Mouse (Mus musculus): Measurements from ENCODE around the gene Comtd1. TPM values are rescaled to one million over a fixed set of nuclear protein-coding genes. Genes with fewer than 3 reads are reported as not detected.

The Comtd1 gene
- polyA plus RNA-seq, 1 experiment from 2014 or later, result 38.6 TPM

- 32% methylated on average over 6 of the region's 6 CpGs for WGBS (ENCODE audit: insufficient replicate concordance)
- no peak for ATAC-seq (replicated peaks; ENCODE audit: insufficient number of reproducible peaks, low FRiP score, low TSS enrichment)
- H3K4me1 ChIP-seq (ENCODE audit: control insufficient read depth, insufficient read depth, low read length), result peaks cover 35% of the 10 kb centered on the region
- no peaks in the 10 kb centered on the region for H3K9me3 ChIP-seq (replicated peaks; ENCODE audit: control insufficient read depth, low read length)
- H3K27me3 ChIP-seq (ENCODE audit: control insufficient read depth, insufficient read depth, low read length), result no peaks in the 10 kb centered on the region
- peaks cover 68% of the 10 kb centered on the region for H3K36me3 ChIP-seq (ENCODE audit: control insufficient read depth, insufficient read depth, low read length)
- no peak overlapping the region for H3K4me3 ChIP-seq (ENCODE audit: low read depth, low read length)
- H3K4me2 ChIP-seq, result no peak overlapping the region
- 0 out of 2 replicates have a peak overlapping the region, but pooled peaks have one; percentile 41 for H3K27ac ChIP-seq (ENCODE audit: low read depth, low read length)
- no peak overlapping the region for H3K9ac ChIP-seq (ENCODE audit: low read depth, low read length)
These were observed 5.5 kb downstream of the Comtd1 start for GRCm38 (mm10) chr14:21843263-21843662.

- Histone ChIP-seq H3K27ac (ENCODE audit: low read depth, low read length) (peak overlapping the region; percentile 41; the same call in 1 of the 2 replicates), H3K4me1 (ENCODE audit: control insufficient read depth, insufficient read depth, low read length) (peaks cover 24% of the 10 kb centered on the region), H3K27me3 (ENCODE audit: control insufficient read depth, insufficient read depth, low read length) (no peaks in the 10 kb centered on the region), H3K36me3 (ENCODE audit: control insufficient read depth, insufficient read depth, low read length) (peaks cover 77% of the 10 kb centered on the region), H3K4me2 (no peak overlapping the region), H3K9me3 (replicated peaks; ENCODE audit: control insufficient read depth, low read length) (no peaks in the 10 kb centered on the region), H3K9ac (ENCODE audit: low read depth, low read length) (no peak overlapping the region), H3K4me3 (ENCODE audit: low read depth, low read length) (no peak overlapping the region)
- WGBS (ENCODE audit: insufficient replicate concordance), result 70% methylated on average over 5 of the region's 5 CpGs
- 0 out of 2 replicates have a peak, but pooled peaks have one; percentile 24 for ATAC-seq (replicated peaks; ENCODE audit: insufficient number of reproducible peaks, low FRiP score, low TSS enrichment)
These were observed 6.8 kb downstream of the Comtd1 start for GRCm38 (mm10) chr14:21841819-21842592.

DNA sequence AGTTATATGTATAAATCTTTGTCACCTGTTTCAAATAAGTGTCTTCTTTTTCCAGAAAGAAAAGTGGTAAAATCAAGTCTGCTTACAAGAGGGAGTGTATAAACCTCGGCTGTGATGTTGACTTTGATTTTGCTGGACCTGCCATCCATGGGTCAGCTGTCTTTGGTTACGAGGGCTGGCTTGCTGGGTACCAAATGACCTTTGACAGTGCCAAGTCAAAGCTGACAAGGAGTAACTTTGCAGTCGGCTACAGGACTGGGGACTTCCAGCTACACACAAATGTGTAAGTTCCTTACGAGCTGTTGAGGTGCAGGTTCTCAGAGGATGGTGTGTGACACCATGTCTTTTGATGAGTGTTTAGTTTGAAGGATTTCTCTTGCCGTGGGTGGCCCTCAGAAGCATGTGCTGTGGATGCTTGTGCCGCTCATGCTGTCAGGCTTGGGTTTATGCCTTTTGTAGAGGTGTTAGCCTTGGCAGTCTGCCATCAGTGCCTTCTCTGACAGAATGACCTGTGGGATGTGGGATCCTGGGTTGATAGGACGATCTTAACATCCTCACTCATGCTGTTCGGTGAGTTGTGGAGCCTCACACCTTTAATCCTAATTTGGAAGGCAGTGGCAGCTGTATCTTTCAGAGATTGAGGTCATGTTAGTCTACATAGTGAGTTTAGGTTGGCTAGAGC lies 10.3 kb downstream of the Comtd1 start:
- H3K27me3 ChIP-seq (ENCODE audit: control insufficient read depth, insufficient read depth, low read length), result no peaks in the 10 kb centered on the region
- H3K4me2 ChIP-seq, result no peak overlapping the region
- WGBS (ENCODE audit: insufficient replicate concordance), result 55% methylated on average over 8 of the region's 8 CpGs
- H3K27ac ChIP-seq (ENCODE audit: low read depth, low read length), result no peak overlapping the region
- no peak for ATAC-seq (replicated peaks; ENCODE audit: insufficient number of reproducible peaks, low FRiP score, low TSS enrichment)
- no peak overlapping the region for H3K9ac ChIP-seq (ENCODE audit: low read depth, low read length)
- H3K4me1 ChIP-seq (ENCODE audit: control insufficient read depth, insufficient read depth, low read length), result peaks cover 25% of the 10 kb centered on the region
- H3K4me3 ChIP-seq (ENCODE audit: low read depth, low read length), result no peak overlapping the region
- H3K36me3 ChIP-seq (ENCODE audit: control insufficient read depth, insufficient read depth, low read length), result peaks cover 62% of the 10 kb centered on the region
- no peaks in the 10 kb centered on the region for H3K9me3 ChIP-seq (replicated peaks; ENCODE audit: control insufficient read depth, low read length)

DNA sequence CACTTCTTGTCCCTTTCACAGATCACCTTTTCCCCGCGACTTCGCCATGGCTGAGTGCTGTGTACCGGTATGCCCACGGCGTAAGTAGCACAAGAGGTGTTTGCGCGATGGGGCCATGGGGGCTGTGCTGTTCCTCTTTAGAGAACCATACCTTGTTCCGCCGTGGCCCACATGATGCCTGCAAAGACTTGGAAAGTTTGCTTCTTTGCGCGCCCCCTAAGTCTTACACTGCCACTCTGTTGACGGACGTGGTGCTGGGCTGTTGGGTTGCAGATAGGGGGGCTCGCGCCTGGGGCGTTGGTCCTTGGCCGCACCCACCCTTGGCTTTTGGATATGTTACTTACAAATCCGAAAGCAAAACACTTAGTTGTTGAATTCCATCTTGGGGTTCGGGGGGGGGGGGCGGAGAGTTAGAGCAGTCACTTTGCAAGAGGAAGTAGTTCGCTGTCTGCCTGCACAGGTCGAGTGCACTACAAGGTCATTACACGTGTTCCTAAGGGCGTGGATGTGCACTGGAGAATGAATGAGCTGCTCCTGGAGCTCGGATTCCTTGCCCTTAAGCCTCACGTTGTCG lies 16.9 kb downstream of the Comtd1 start:
- Histone ChIP-seq H3K4me3 (ENCODE audit: low read depth, low read length) (peak overlapping the region; percentile 98), H3K36me3 (ENCODE audit: control insufficient read depth, insufficient read depth, low read length) (peaks cover 11% of the 10 kb centered on the region), H3K27ac (ENCODE audit: low read depth, low read length) (peak overlapping the region; percentile 98), H3K27me3 (ENCODE audit: control insufficient read depth, insufficient read depth, low read length) (no peaks in the 10 kb centered on the region), H3K9me3 (replicated peaks; ENCODE audit: control insufficient read depth, low read length) (no peaks in the 10 kb centered on the region), H3K9ac (ENCODE audit: low read depth, low read length) (peak overlapping the region; percentile 94), H3K4me1 (ENCODE audit: control insufficient read depth, insufficient read depth, low read length) (peaks cover 28% of the 10 kb centered on the region), H3K4me2 (peak overlapping the region; percentile 87)
- under 1% methylated on average over 28 of the region's 28 CpGs for WGBS (ENCODE audit: insufficient replicate concordance)
- no peak for ATAC-seq (replicated peaks; ENCODE audit: insufficient number of reproducible peaks, low FRiP score, low TSS enrichment)

GRCm38 (mm10) chr14:21830876-21831767 lies 17.7 kb downstream of the Comtd1 start:
- peak overlapping the region; percentile 98 for H3K4me3 ChIP-seq (ENCODE audit: low read depth, low read length)
- peak overlapping the region; percentile 98 for H3K27ac ChIP-seq (ENCODE audit: low read depth, low read length)
- under 1% methylated on average over 67 of the region's 73 CpGs for WGBS (ENCODE audit: insufficient replicate concordance)
- H3K36me3 ChIP-seq (ENCODE audit: control insufficient read depth, insufficient read depth, low read length), result peaks cover 8% of the 10 kb centered on the region; the same call in 1 of the 2 replicates
- peak overlapping the region; percentile 87 for H3K4me2 ChIP-seq
- H3K4me1 ChIP-seq (ENCODE audit: control insufficient read depth, insufficient read depth, low read length), result peaks cover 32% of the 10 kb centered on the region
- no peaks in the 10 kb centered on the region for H3K9me3 ChIP-seq (replicated peaks; ENCODE audit: control insufficient read depth, low read length)
- peak overlapping the region; percentile 94 for H3K9ac ChIP-seq (ENCODE audit: low read depth, low read length)
- peak; percentile 99 for ATAC-seq (replicated peaks; ENCODE audit: insufficient number of reproducible peaks, low FRiP score, low TSS enrichment)
- no peaks in the 10 kb centered on the region for H3K27me3 ChIP-seq (ENCODE audit: control insufficient read depth, insufficient read depth, low read length)

- ATAC-seq (replicated peaks; ENCODE audit: insufficient number of reproducible peaks, low FRiP score, low TSS enrichment), result no peak
- peaks cover 43% of the 10 kb centered on the region for H3K4me1 ChIP-seq (ENCODE audit: control insufficient read depth, insufficient read depth, low read length)
These were observed 22.8 kb downstream of the Comtd1 start for GRCm38 (mm10) chr14:21825786-21826491.

GRCm38 (mm10) chr14:21824938-21825337 lies 23.8 kb downstream of the Comtd1 start, which contains the start of gene Vdac2:
Vdac2 (plus strand) TSS chr14:21825238.
- Histone ChIP-seq H3K4me3 (ENCODE audit: low read depth, low read length) (no peak within 1 kb of the TSS), H3K27ac (ENCODE audit: low read depth, low read length) (peak within 1 kb of the TSS; percentile 87), H3K9ac (ENCODE audit: low read depth, low read length) (0 out of 2 replicates have a peak within 1 kb of the TSS, but pooled peaks have one; percentile 6), H3K4me1 (ENCODE audit: control insufficient read depth, insufficient read depth, low read length) (peaks cover 36% of the 10 kb centered on the region; the same call in 1 of the 2 replicates), H3K4me2 (no peak within 1 kb of the TSS), H3K9me3 (replicated peaks; ENCODE audit: control insufficient read depth, low read length) (no peaks in the 10 kb centered on the region), H3K36me3 (ENCODE audit: control insufficient read depth, insufficient read depth, low read length) (no peaks in the 10 kb centered on the region), H3K27me3 (ENCODE audit: control insufficient read depth, insufficient read depth, low read length) (no peaks in the 10 kb centered on the region)
- ATAC-seq (replicated peaks; ENCODE audit: insufficient number of reproducible peaks, low FRiP score, low TSS enrichment), result no peak
- 90% methylated on average over 2 of the region's 2 CpGs for WGBS (ENCODE audit: insufficient replicate concordance)

More at GRCm38 (mm10) chr14:21825786-21826491, 22.8 kb downstream of the Comtd1 start:
- no peak overlapping the region for H3K9ac ChIP-seq (ENCODE audit: low read depth, low read length)
- WGBS (ENCODE audit: insufficient replicate concordance), result 85% methylated on average over 9 of the region's 9 CpGs
- H3K36me3 ChIP-seq (ENCODE audit: control insufficient read depth, insufficient read depth, low read length), result no peaks in the 10 kb centered on the region
- no peak overlapping the region for H3K4me3 ChIP-seq (ENCODE audit: low read depth, low read length)
- no peaks in the 10 kb centered on the region for H3K9me3 ChIP-seq (replicated peaks; ENCODE audit: control insufficient read depth, low read length)
- H3K4me2 ChIP-seq, result no peak overlapping the region
- H3K27ac ChIP-seq (ENCODE audit: low read depth, low read length), result no peak overlapping the region
- no peaks in the 10 kb centered on the region for H3K27me3 ChIP-seq (ENCODE audit: control insufficient read depth, insufficient read depth, low read length)
